Mouse (Mus musculus) heart, postnatal 0 days (tissue): ENCODE measurements at regions not wholly inside any gene's neighbourhood (a gene's known extent, or its start where the extent isn't known, plus 50 kb on each side); places are given as distances from the start of the nearest gene placed in this dataset.

ENCODE experiments used
- CTCF ChIP-seq: IDR thresholded peaks from 2 replicates; pipeline ENCODE4 v1.5.1; 2016; ENCODE audit warnings: antibody characterized with exemption, control low read depth, low read depth
- EP300 ChIP-seq: IDR thresholded peaks from 2 replicates; pipeline ENCODE4 v1.6.1; 2016; ENCODE audit warnings: antibody characterized with exemption, low read depth

DNA sequence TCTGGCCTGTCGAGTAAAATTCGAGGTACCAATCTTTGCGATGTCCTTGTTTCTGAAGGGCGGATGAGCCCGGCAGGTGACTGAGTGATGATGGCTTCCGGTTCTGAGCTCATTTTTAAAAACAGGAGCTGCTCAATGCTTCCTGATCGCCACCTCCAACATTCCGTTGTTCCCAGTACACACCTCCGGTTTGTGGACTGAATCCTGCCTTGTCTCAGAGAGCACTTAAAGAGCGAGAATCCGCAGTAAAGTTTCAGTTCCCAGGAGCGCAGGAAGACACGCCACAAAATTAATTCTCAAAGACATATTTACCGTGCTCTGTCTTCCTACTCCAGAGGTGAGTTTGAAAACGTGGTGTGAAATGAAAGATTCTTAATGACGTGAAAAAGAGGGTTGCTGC, 66.4 kb upstream of the Plcz1 start:
- TF ChIP-seq CTCF, result no peak
- TF ChIP-seq EP300, result no peak
